Mouse (Mus musculus) spleen, postnatal 10 days (tissue): ENCODE results near the gene Fcna.

ENCODE experiments used
- DNase-seq, 2 experiments: peaks; one replicate each; pipeline ENCODE4 v3.0.0; 2021 to 2022; ENCODE audit warnings: low spot score in 2 of 2

Fcna gene

DNA sequence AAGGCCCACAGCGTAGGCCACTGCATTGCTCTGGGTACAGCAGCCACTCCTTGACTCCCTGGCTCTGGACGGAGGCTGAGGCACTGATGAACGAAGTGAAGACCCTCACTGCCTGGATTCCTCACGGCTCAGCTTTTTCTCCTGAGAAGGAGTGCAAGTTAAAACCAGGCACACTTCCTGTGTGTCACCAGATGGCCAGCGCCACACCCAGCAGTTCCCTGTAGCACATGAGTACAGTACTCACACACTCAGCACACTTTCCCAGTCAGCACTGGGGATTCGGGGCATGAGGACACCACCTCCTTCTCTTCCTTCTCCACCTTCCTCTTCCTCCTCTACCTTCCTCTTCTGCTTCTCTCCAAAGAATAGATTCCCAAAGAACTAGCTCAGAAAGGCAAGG, at the start of gene Fcna:
Gene Fcna (minus strand): TSS at position 220 of the 400 bp plus-strand sequence.
- no peak for DNase-seq

GRCm38 (mm10) chr2:25676486-25676885, 48.7 kb upstream of the Fcna start, which contains the start of gene Lcn6:
Gene Lcn6, plus strand, starts transcription at chr2:25676786.
- DNase-seq = no peak

DNA sequence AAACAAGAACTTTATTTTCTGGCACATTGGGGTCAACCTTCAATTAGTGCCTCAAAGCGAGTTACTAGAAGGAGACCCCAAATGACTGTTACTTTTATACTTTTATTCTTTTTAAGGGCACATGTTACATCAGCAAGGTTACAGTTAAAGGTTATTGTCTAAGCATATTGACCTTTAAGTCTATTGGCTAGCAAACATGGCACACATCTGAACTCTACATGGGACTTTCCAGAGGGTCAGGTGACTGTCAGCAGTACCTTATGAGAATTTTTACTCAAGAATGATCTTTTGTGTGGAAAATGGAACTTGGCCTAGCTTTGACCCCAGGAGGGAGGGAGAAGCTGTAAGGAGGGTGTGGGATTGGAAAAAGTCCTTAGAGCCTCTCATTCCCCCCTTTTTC, 38.7 kb upstream of the Fcna start:
- no peak for DNase-seq

- DNase-seq = no peak
Measured at GRCm38 (mm10) chr2:25664125-25664524, 36.3 kb upstream of the Fcna start.

DNA sequence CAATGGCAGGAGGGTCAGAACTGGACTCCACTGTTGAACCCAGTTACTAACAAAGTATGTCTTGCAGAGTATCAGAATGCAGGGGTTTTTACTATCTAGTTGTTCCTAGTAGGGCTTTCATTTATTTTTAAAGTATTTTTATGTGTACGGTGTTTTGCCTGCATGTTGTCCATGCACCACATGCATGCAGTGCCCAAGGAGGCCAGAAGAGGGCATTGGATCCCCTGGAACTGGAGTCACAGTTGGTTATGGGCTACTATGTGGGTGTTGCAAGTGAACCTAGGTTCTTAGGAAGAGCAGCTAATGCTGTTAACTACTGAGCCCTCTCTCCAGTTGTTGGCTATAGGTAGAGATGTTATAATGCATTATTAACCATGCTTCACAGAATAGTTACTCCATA, 35.7 kb upstream of the Fcna start:
- peak in 1 of 2 experiments; percentile 68 for DNase-seq

DNA sequence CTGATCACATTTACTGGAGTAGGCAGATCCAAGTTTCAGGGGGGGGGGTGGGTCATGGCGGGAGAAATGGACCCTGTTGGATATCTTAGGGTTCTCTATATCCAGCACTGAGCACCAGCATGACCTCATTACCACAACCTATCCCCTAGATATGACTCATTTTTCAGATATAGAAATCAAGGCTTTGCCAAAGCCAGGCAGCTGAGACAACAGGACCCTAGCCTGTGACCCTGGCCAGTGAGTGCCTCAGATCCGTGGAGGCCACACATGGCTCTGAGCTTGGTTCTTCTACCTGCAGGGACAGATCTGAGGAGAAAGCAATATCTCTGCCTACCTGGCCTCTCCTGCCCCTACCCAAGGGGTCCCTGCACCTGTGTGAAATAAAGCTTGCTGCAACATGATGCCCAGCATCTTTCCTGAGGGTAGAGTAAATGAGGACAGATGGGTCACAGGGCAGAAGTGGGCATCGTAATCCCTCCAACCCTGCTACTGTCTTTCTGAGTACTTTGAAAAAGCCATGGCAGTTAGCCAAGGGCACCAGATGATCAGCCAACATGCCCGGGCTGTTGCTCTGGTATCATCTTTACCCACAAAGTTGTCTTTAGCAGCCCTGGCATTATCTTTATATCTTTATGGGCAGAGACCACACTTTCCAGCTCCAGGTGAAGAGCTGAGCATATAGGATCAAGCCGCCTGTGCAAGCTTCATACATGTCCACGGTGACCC, 33.6 kb upstream of the Fcna start:
- DNase-seq = no peak

- DNase-seq = no peak
Measured at GRCm38 (mm10) chr2:25660279-25660678, 32.4 kb upstream of the Fcna start.

DNA sequence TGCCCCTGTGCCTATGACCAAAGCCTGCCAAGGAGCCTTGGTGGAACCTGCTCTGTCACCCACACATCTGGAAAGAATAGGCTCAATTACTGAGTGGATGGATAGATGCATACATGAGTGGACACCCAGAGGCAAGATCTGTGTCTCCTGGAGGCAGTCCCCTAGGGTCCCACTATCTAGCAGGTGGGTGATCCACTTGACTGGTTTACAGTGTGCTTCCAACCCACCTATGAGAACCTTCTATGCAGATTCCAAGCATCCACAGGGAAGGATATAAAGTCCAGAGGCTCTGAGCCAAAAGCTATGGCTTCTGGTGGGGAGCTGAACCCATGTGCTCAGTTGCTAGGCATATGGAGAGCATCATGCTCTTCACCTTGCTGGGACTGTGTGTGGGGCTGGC, 29.8 kb upstream of the Fcna start, which contains the start of gene Lcn5:
Gene Lcn5 (plus strand): TSS at position 301 of the 400 bp plus-strand sequence.
- DNase-seq = no peak

- DNase-seq = no peak
Measured at GRCm38 (mm10) chr2:25657246-25657645, 29.4 kb upstream of the Fcna start.

DNA sequence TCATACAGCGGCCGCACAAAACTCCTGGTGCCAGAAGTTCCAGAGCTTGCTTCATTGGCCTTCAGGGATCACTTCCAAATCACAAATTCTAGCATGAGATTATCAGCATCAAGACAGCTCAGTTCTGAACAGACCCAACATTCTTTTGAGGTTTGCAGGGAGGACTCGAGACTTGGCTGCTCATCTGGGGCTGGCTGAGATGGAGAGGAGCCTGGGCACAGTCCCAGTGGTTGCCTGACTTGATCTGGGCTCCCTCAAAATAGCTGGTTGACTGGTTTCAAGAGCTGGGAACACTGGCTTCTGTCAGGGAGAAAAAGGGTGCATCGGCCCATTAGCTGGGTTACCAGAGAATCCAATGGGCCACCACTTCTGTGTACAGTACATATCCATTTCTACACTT, 28.9 kb upstream of the Fcna start:
- DNase-seq = no peak

GRCm38 (mm10) chr2:25654502-25654901, 26.7 kb upstream of the Fcna start:
- no peak for DNase-seq

DNA sequence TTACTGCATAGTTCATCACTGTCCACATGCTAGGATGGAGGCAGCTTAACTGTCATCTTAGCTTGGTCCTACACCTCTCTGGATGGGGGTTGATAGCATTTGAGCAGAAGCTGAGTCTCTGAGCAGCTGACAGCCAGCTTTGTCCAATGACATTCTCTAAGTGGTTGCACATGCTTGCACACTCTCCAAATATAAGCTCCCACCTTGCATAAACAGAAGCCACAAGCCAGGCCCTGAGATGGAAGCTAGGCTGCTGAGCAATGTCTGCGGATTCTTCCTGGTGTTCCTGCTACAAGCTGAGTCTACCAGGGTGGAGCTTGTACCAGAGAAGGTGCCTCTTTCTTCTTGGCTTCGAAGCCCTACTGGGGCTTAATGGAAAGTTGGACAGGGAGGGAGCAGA, 25.1 kb upstream of the Fcna start, which contains the start of gene Lcn8:
Gene Lcn8 (plus strand): TSS at position 219 of the 400 bp plus-strand sequence.
- DNase-seq = no peak

GRCm38 (mm10) chr2:25639890-25640289, 12.1 kb upstream of the Fcna start:
- DNase-seq = peak; percentile 16 to 66

DNA sequence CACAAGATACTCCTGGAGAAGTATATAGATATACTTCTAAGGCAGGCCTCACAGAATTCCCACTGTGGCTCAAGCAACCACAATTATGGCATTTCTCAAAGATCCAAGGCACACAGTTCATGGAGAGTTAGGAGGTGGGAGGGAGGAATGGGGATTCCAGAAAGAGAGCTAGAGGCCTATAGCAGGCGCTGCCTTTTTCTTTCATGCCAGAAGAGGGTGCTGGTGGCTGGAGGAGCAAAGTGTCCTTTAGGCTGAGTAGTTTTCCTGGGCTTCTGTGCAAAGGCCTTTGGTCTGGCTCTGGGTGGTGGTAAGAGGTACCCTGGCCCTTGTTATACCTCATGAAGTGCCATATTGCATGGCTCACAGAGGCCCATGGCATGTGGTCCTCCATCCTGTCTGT, 6.2 kb upstream of the Fcna start:
- DNase-seq = no peak

- no peak for DNase-seq
Measured at GRCm38 (mm10) chr2:25633616-25634015, 5.8 kb upstream of the Fcna start.

DNA sequence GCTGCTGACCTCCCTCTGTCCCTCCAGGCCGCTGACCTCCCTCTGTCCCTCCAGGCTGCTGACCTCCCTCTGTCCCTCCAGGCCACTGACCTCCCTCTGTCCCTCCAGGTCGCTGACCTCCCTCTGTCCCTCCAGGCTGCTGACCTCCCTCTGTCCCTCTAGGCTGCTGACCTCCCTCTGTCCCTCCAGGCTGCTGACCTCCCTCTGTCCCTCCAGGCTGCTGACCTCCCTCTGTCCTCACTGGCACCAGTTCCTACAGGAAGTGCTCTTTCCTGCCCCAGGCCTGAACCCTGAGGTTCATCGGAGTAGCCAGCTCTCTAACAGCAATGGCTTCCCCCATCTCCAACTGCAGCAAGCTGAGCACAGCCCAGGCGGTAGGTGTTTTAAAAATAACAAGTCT, 908 bp upstream of the Fcna start:
- no peak for DNase-seq

- no peak for DNase-seq
Measured at GRCm38 (mm10) chr2:25625986-25626385, 1.8 kb downstream of the Fcna start.

DNA sequence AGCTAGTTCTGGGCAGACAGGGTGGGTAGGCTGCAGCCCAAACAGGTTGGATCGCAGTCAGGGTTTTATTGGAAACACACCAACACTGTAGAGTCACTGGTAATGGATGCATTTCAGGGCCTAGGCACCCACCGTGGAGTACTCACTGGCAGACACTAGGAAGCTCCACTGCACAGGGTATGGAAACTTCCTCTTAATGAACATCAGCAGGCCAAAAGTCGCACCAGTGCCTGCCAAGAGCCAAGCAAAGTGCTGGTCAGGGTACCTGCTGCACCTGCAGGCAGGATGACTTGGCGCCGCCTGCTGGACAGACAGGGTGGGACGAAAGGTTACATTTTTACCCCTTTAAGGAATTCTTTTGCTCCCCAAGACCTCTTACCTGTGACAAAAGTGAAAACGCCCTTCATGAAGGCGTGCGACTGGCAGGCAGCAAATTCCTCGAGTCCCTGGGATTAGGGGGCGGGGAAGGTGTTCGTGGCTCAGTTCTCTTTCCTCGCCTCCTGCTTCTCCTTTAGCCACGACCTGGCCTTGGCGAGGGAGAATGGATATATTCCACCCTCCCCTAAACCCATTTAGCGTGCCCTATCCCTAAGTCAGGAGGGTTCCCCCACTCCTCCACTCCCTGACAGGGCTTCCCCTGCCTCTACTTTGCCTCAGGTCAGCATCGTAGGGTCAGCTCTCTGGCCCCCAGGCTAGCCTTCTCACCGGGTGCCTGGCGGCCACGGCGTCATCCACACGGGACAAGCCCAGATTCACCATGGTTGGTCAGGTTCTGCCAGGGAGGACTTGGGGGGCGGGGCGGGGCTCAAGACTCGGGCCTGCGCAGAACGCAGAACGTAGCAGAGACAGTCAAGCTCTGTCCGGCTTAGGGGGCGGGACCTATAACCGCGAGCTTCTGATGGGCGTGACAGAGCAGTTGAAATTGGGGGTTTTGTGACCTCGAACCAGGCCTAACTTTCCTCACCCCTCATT, 6.3 kb downstream of the Fcna start, which contains the start of gene Tmem141:
Gene Tmem141 (minus strand): TSS at position 777 of the 972 bp plus-strand sequence.
- DNase-seq = peak; percentile 50 to 78

- no peak for DNase-seq
Measured at GRCm38 (mm10) chr2:25620852-25621228, 7.0 kb downstream of the Fcna start.

DNA sequence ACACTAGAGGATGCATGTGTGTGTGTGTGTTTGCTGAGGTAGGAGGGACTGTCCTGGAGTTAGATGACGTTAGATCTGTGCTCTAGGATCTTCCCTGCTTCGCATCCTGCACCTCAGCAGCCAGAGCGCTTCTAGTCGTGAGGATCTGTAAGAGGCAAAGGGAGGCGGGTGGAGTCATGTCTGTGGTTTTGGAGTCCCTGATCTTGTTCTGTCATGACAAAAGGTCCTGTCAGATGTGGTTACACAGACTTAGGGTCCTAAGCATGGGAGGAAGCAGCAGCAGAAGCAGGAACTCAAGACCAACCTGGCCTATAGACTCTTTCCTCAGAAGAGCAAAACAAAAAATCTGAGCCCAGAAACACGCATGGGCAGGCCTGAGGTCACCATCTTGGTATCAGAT, 7.4 kb downstream of the Fcna start:
- DNase-seq = no peak

DNA sequence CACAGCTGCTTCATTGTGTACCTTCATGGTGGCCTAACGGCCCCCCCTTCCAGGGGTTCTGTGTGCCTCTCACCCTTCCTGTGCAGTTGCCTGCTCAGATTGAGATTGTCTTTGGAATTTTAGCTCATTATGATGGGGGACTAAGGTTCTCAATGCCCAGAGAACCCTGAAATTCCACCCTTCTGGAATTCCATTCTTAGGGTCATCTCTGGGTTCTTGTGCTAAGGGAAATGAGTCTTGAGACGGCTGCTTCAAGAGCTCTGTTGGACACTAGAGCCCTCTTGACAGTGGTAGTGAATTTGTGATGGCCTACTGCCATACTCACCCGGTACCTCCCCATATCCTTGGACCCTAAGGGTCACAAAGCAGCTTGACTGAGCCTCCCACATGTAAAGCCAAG, 10.3 kb downstream of the Fcna start, which contains the start of gene Ccdc183:
Gene Ccdc183 (minus strand): TSS at position 101 of the 400 bp plus-strand sequence.
- DNase-seq = no peak

DNA sequence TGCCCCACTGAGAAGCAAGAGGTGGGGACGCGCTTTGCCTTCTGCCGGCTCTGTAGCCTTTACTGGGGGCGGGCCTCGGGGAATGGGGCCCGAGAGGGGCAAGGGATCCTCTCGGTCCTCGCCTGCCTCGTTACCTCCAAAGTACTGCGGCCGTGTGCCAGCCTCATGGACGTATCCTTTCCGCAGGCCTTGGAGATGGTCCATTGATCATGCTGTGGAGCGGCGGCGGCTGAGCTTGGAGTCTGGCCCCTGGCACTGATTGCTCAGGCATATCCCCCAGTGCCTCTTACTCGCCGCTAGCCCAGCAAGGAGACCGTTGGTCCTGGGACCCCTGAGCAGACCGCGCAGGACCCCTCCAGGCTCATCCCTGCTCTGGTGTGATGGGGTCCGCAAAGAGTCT, 11.4 kb downstream of the Fcna start:
- DNase-seq = no peak
